Mouse (Mus musculus) heart, postnatal 0 days (tissue): Measurements from ENCODE around the gene Sptlc2. TPM values are rescaled to one million over a fixed set of nuclear protein-coding genes. Genes with fewer than 3 reads are reported as not detected.
A peak's percentile ranks its signal among the peaks of the same experiment; 100 is the strongest.

Source experiments
- ATAC-seq: fragments of 200-750 bp; cut with Nextera tagmentation; 2 replicates; pipeline ENCODE4 v1.8.0; 2017; ENCODE audit warnings: low read depth, moderate number of reproducible peaks, moderate library complexity; ENCODE audit not compliant: insufficient read depth
- DNase-seq: peaks from one replicate; pipeline ENCODE4 v3.0.0-alpha.2; 2016; ENCODE audit warnings: low spot score
- H3K27ac ChIP-seq: fragments of 300-500 bp; sonication (generic); 2 replicates; pipeline ENCODE4 v1.5.1; 2014; ENCODE audit warnings: low read depth, mild to moderate bottlenecking
- H3K27me3 ChIP-seq: fragments of 300-500 bp; sonication (generic); 2 replicates; pipeline ENCODE4 v1.6.1; 2014; ENCODE audit warnings: low read length, mixed read lengths; ENCODE audit not compliant: control insufficient read depth, insufficient read depth
- H3K36me3 ChIP-seq: fragments of 300-500 bp; sonication (generic); replicated peaks from 2 replicates; pipeline ENCODE4 v1.6.1; 2014; ENCODE audit warnings: low read length, mixed read lengths; ENCODE audit not compliant: control insufficient read depth, insufficient read depth
- H3K4me1 ChIP-seq: fragments of 300-500 bp; sonication (generic); 2 replicates; pipeline ENCODE4 v1.6.1; 2014; ENCODE audit warnings: antibody characterized with exemption; ENCODE audit not compliant: control insufficient read depth, insufficient read depth
- H3K4me2 ChIP-seq: fragments of 300-500 bp; sonication (generic); 2 replicates; pipeline ENCODE4 v1.6.1; 2014; ENCODE audit warnings: low read depth, mild to moderate bottlenecking, low read length, moderate library complexity
- H3K4me3 ChIP-seq: fragments of 300-500 bp; sonication (generic); 2 replicates; pipeline ENCODE4 v1.5.1; 2014; ENCODE audit warnings: low read depth, low read length
- H3K9ac ChIP-seq: fragments of 300-500 bp; sonication (generic); replicated peaks from 2 replicates; pipeline ENCODE4 v1.6.1; 2014; ENCODE audit warnings: low read depth, low read length, mixed read lengths
- H3K9me3 ChIP-seq: fragments of 300-500 bp; sonication (generic); replicated peaks from 2 replicates; pipeline ENCODE4 v1.6.1; 2016; ENCODE audit warnings: low read length; ENCODE audit not compliant: control insufficient read depth
- CTCF ChIP-seq: IDR thresholded peaks from 2 replicates; pipeline ENCODE4 v1.5.1; 2016; ENCODE audit warnings: antibody characterized with exemption, control low read depth, low read depth
- EP300 ChIP-seq: IDR thresholded peaks from 2 replicates; pipeline ENCODE4 v1.6.1; 2016; ENCODE audit warnings: antibody characterized with exemption, low read depth
- WGBS: fragments of 180-500 bp; shearing (Covaris S2); extraction: QIAGEN DNeasy Blood & Tissue Kit; methylation state at CpG from one replicate; pipeline ENCODE4 v1.1.7; 2014; 5-methylcytosine and 5-hydroxymethylcytosine counted together
- polyA plus RNA-seq: library from polyadenylated mRNA; unstranded; fragments of >200 nt; fragmentation: Nextera tagmentation; extraction: Ambion mirVana; gene quantifications from 2 replicates; pipeline ENCODE4 v1.2.1, GENCODE M21; 2015
- total RNA-seq: library from RNA; depleted of rRNA; stranded (reverse); fragments of >200 nt; gene quantifications from 2 replicates; pipeline ENCODE4 v1.2.3, GENCODE M21; 2014; ENCODE audit warnings: low replicate concordance

The Sptlc2 gene
- total and polyA plus RNA-seq, 2 experiments from 2014 or later, result 66.6 to 67.0 TPM

DNA sequence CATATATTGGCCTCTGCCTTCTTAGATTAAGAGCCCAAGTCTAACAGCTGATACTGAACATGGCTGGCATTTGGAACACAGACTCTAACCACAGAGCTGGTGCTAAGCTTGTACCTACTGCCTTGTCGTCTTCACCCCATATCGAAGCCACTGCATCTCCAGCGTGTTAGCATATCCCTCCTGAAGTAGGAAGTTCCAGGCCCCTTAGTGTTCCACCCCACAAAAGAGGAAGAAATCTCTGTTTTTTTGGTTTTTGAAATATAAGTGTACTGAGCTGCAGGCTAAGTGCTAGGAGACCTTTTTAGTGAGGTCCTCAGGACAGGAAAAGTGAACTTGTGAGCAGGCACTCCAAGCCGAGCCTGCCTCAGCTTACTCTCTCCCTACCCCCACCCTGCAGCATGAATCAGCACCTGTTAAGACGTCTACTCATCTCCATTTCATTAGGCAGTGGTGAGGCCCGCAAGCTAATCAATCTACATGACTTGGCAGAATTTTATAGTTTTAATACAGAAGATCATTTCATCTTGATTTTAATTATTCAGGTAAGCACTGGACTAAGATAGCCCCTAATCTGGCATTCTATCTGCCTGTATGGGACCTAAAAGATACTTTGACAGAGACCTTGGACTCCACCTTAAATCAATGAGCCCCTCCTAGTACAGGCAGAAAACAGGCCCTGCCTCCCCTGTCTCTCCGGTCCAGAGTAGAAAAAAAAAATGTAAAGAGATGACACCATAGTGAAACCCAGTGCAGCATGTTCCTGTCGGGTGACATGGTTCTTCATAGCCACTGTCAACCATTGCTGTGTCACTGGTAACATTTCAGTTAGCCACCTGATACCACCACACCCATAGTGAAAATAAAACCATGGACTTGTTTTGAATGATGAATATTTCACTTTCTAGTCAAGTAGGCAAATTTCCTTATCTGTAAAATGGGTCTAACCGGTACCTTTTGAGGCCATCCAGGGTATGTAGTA lies 113.0 kb downstream of the Sptlc2 start:
- Histone ChIP-seq H3K4me2 (no peak overlapping the region), H3K4me3 (no peak overlapping the region), H3K27ac (no peak overlapping the region), H3K4me1 (0 out of 2 replicates have a peak, but pooled peaks cover 10% of the 10 kb centered on the region), H3K27me3 (no peaks in the 10 kb centered on the region), H3K9me3 (no peaks in the 10 kb centered on the region), H3K9ac (no peak overlapping the region), H3K36me3 (peaks cover 56% of the 10 kb centered on the region)
- WGBS, result 84% methylated on average over 9 of the region's 9 CpGs
- no peak for TF ChIP-seq CTCF
- no peak for TF ChIP-seq EP300
- ATAC-seq, result no peak
- DNase-seq, result no peak

DNA sequence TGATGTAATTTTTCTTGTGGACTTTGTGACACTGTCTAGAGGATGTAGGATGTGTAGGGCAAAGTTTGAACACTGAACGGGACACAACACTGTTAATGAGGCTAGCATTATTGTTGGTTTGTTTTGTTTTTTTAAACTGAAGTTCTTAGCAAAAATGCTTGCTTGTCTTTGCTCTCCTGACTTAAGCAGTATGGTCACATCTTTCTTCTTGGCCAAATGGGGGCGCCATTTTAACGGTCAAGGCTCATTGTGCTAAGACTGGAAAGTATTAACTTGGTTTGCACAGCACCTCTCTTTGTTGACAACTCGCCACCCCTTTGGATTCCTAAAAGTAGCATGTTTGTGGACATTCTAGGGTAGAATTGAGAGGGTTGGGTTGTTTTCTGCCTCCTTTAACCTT lies 120.5 kb downstream of the Sptlc2 start:
- TF ChIP-seq EP300 (no peak), CTCF (peak; percentile 49)
- peak; percentile 66 for DNase-seq
- no peak overlapping the region; the same call in 1 of the 2 replicates for H3K9ac ChIP-seq
- no peak overlapping the region for H3K27ac ChIP-seq
- no peaks in the 10 kb centered on the region for H3K27me3 ChIP-seq
- peaks cover 12% of the 10 kb centered on the region for H3K4me1 ChIP-seq
- H3K4me2 ChIP-seq, result peak overlapping the region; percentile 90
- WGBS, result 20% methylated on average over 4 of the region's 4 CpGs
- H3K36me3 ChIP-seq, result peaks cover 54% of the 10 kb centered on the region
- no peaks in the 10 kb centered on the region for H3K9me3 ChIP-seq
- peak overlapping the region; percentile 92 for H3K4me3 ChIP-seq
- ATAC-seq, result no peak

DNA sequence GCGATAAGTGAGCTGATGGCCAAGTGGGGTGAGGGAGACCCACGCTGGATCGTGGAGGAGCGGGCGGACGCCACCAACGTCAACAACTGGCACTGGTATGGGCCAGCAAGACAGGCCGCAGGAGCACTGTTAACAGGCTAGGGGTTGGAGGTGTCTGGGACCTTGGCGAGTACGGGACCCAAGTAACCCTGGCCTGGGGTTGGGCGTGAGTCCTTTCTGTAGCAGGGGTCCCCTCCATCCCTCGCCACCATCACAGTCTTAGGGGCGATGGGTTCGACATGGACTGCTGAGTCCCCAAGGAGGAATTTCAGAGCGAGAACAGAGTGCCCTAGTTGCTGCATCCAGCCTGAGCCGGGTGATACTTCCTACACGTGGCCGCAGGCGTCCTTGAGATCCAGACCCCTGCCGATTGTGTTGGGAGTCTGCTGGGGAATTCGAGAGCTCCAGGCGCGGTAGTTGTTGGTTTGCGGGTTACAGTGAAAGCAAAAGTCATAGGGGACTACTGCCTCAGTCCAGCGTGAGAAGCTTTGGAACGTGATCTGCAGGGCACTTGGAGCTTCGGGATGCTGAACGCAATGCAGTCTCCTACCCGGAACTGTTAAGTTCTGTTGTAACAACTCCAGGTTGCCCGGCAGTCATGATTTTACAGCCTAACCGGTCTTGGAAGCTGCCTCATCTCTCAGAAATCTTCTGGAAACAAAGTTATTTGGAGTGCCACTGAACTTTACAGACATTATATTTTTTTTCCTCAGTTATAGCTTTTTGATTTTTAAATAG lies 121.1 kb downstream of the Sptlc2 start:
- ATAC-seq (peak; percentile 34), DNase-seq (peak; percentile 19)
- peak overlapping the region; percentile 89 for H3K27ac ChIP-seq
- peaks cover 52% of the 10 kb centered on the region for H3K36me3 ChIP-seq
- WGBS, result 0% methylated on average over 31 of the region's 31 CpGs
- H3K9me3 ChIP-seq, result no peaks in the 10 kb centered on the region
- peak overlapping the region; percentile 78 for H3K9ac ChIP-seq
- H3K4me1 ChIP-seq, result peaks cover 12% of the 10 kb centered on the region
- TF ChIP-seq CTCF, result no peak
- TF ChIP-seq EP300, result no peak
- H3K27me3 ChIP-seq, result no peaks in the 10 kb centered on the region
- H3K4me3 ChIP-seq, result peak overlapping the region; percentile 92
- H3K4me2 ChIP-seq, result peak overlapping the region; percentile 90

DNA sequence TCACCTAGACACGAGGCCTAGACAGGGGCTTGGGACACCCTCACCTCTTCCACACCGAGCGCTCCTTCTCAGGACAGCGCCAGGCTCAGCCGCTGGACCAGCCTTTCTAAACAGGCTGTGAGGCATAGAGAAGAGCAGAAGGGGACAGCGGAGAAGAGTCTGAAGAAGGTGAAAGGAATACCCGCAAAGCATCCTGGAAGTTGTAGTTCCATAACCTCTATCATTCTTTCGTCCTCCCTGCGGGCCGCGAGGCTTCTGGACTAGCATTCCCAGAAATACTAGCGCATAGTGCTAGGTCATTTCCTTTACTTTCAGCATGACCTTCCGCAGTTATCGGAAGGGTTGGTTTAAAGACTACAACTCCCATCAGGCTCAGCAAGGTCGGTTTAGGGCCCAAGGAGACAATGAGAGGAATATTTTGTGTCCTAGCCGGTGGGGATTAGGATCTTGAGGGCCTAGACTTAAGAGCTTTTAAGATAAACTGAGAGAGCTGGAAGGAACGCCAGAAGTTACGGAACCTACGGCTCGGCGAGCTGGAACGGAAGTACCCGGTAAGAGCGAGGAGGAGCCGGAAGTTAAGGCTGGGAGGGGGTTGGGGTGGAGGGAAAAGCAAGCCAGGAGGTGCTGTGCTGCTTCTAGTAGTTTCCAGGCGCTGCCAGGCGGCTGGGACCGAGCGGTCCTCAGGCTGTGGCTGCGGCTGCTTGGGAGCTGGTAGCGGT lies 121.9 kb downstream of the Sptlc2 start, which contains the start of the genes Vipas39 and Ahsa1:
TSS of gene Vipas39 (minus strand) at position 149 of the 719 bp plus-strand sequence.
TSS of gene Ahsa1 (plus strand) at position 372 of the 719 bp plus-strand sequence.
- Histone ChIP-seq H3K27me3 (no peaks in the 10 kb centered on the region), H3K4me1 (peaks cover 12% of the 10 kb centered on the region), H3K9ac (peak within 1 kb of the TSS; percentile 78), H3K9me3 (no peaks in the 10 kb centered on the region), H3K27ac (peak within 1 kb of the TSS; percentile 89), H3K4me2 (peak within 1 kb of the TSS; percentile 90), H3K4me3 (peak within 1 kb of the TSS; percentile 92), H3K36me3 (peaks cover 52% of the 10 kb centered on the region)
- peak; percentile 99 for DNase-seq
- TF ChIP-seq EP300 (peak; percentile 62; the same call in 1 of the 2 replicates), CTCF (peak; percentile 48)
- peak; percentile 95 for ATAC-seq
- WGBS, result 1% methylated on average over 31 of the region's 31 CpGs

DNA sequence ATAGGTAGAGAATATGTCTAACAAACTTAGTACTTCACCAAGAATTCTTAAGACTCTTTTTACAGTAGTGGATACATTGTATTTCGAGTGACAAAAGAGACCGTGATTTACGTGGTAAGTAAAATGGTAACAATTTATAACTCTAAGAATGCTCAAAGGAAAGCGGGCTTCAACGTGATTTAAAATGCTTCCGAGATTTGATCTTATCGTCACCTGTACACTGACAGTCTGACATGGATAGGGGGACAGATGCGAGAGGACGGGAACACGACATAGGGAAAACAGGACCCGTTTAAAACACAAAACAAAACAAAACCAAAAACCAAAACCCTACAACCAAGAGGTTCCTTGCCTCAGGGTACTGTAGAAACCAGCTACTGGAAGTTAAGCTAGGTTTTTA lies 122.7 kb downstream of the Sptlc2 start:
- Histone ChIP-seq H3K27ac (peak overlapping the region; percentile 89), H3K27me3 (no peaks in the 10 kb centered on the region), H3K4me1 (peaks cover 12% of the 10 kb centered on the region), H3K36me3 (peaks cover 52% of the 10 kb centered on the region), H3K4me2 (peak overlapping the region; percentile 85), H3K9me3 (no peaks in the 10 kb centered on the region), H3K9ac (peak overlapping the region; percentile 78), H3K4me3 (peak overlapping the region; percentile 92)
- ATAC-seq (no peak), DNase-seq (no peak)
- TF ChIP-seq CTCF, result no peak
- no peak for TF ChIP-seq EP300
- WGBS, result 15% methylated on average over 11 of the region's 11 CpGs
